Mouse (Mus musculus) thymus, adult 2 months (tissue): ENCODE measurements at regions not wholly inside any gene's neighbourhood (a gene's known extent, or its start where the extent isn't known, plus 50 kb on each side); places are given as distances from the start of the nearest gene placed in this dataset.

ENCODE experiments used
- DNase-seq: peaks from one replicate; pipeline ENCODE4 v3.0.0; 2021
- H3K27ac ChIP-seq: fragments of 200-500 bp; 2 replicates; pipeline ENCODE4 v1.5.1; 2012; ENCODE audit warnings: low read length, control low read depth; ENCODE audit not compliant: control insufficient read depth, insufficient read depth
- H3K27me3 ChIP-seq: fragments of 200-500 bp; 2 replicates; pipeline ENCODE4 v1.6.1; 2012; ENCODE audit warnings: mild to moderate bottlenecking, low read length, moderate library complexity, mixed read lengths; ENCODE audit not compliant: control insufficient read depth, insufficient read depth
- H3K36me3 ChIP-seq: fragments of 200-500 bp; 2 replicates; pipeline ENCODE4 v1.6.1; 2012; ENCODE audit warnings: mild to moderate bottlenecking, low read length, moderate library complexity; ENCODE audit not compliant: control insufficient read depth, insufficient read depth
- H3K4me1 ChIP-seq: fragments of 200-500 bp; replicated peaks from 2 replicates; pipeline ENCODE4 v1.6.1; 2012; ENCODE audit warnings: low read length; ENCODE audit not compliant: control insufficient read depth, insufficient read depth
- H3K4me3 ChIP-seq: fragments of 200-500 bp; 2 replicates; pipeline ENCODE4 v1.5.1; 2012; ENCODE audit warnings: mild to moderate bottlenecking, low read length, control low read depth, moderate library complexity; ENCODE audit not compliant: control insufficient read depth, insufficient read depth
- CTCF ChIP-seq: fragments of 200-500 bp; IDR thresholded peaks from 2 replicates; pipeline ENCODE4 v1.5.1; 2012; ENCODE audit warnings: mild to moderate bottlenecking, control low read depth, low read length, moderate library complexity, borderline replicate concordance; ENCODE audit not compliant: control insufficient read depth, poor library complexity, insufficient read depth; ENCODE audit errors: extremely low read depth
- POLR2A ChIP-seq: fragments of 200-500 bp; IDR thresholded peaks from 2 replicates; pipeline ENCODE4 v1.6.1; 2012; ENCODE audit warnings: mild to moderate bottlenecking, low read length, control low read depth, moderate library complexity; ENCODE audit not compliant: control insufficient read depth, poor library complexity, insufficient read depth; ENCODE audit errors: extremely low read depth
- WGBS: fragments of 180-500 bp; shearing (Covaris S2); methylation state at CpG from one replicate; pipeline ENCODE4 v1.1.7; 2018; 5-methylcytosine and 5-hydroxymethylcytosine counted together

GRCm38 (mm10) chr3:41444243-41444753 is 111.2 kb upstream of the Jade1 start:
- no peak for TF ChIP-seq CTCF
- no peak for TF ChIP-seq POLR2A
- no peaks in the 10 kb centered on the region for H3K4me1 ChIP-seq
- no peak overlapping the region for H3K27ac ChIP-seq
- 87% methylated on average over 9 of the region's 9 CpGs for WGBS
- H3K36me3 ChIP-seq = no peaks in the 10 kb centered on the region
- no peaks in the 10 kb centered on the region for H3K27me3 ChIP-seq
- no peak for DNase-seq
- no peak overlapping the region for H3K4me3 ChIP-seq

- WGBS = 94% methylated on average over 8 of the region's 8 CpGs
- no peaks in the 10 kb centered on the region for H3K36me3 ChIP-seq
- H3K4me1 ChIP-seq = no peaks in the 10 kb centered on the region
- no peak overlapping the region for H3K27ac ChIP-seq
- TF ChIP-seq POLR2A (no peak), CTCF (no peak)
- no peak for DNase-seq
- H3K27me3 ChIP-seq = no peaks in the 10 kb centered on the region
- H3K4me3 ChIP-seq = no peak overlapping the region
These were observed 119.3 kb upstream of the Jade1 start for GRCm38 (mm10) chr3:41436238-41436637.

- H3K4me1 ChIP-seq = no peaks in the 10 kb centered on the region
- TF ChIP-seq CTCF (no peak), POLR2A (no peak)
- H3K4me3 ChIP-seq = no peak overlapping the region
- H3K27me3 ChIP-seq = no peaks in the 10 kb centered on the region
- DNase-seq = no peak
- no peak overlapping the region for H3K27ac ChIP-seq
- 91% methylated on average over 3 of the region's 3 CpGs for WGBS
- no peaks in the 10 kb centered on the region for H3K36me3 ChIP-seq
These were observed 122.4 kb upstream of the Jade1 start for GRCm38 (mm10) chr3:41433106-41433505.

GRCm38 (mm10) chr3:41432376-41432775 is 123.2 kb upstream of the Jade1 start:
- H3K4me3 ChIP-seq = no peak overlapping the region
- no peak for DNase-seq
- H3K27ac ChIP-seq = no peak overlapping the region
- no peak for TF ChIP-seq POLR2A
- TF ChIP-seq CTCF = no peak
- H3K36me3 ChIP-seq = no peaks in the 10 kb centered on the region
- H3K4me1 ChIP-seq = no peaks in the 10 kb centered on the region
- no peaks in the 10 kb centered on the region for H3K27me3 ChIP-seq
- WGBS = 92% methylated on average over 5 of the region's 5 CpGs

GRCm38 (mm10) chr3:41430191-41430590 is 125.3 kb upstream of the Jade1 start:
- no peak for DNase-seq
- H3K36me3 ChIP-seq = no peaks in the 10 kb centered on the region
- no peaks in the 10 kb centered on the region for H3K27me3 ChIP-seq
- no peak overlapping the region for H3K27ac ChIP-seq
- H3K4me3 ChIP-seq = no peak overlapping the region
- 87% methylated on average over 3 of the region's 3 CpGs for WGBS
- TF ChIP-seq POLR2A = no peak
- TF ChIP-seq CTCF = no peak
- no peaks in the 10 kb centered on the region for H3K4me1 ChIP-seq

GRCm38 (mm10) chr3:41426946-41427345 is 128.6 kb upstream of the Jade1 start:
- Histone ChIP-seq H3K27ac (no peak overlapping the region), H3K4me1 (no peaks in the 10 kb centered on the region), H3K4me3 (no peak overlapping the region), H3K27me3 (no peaks in the 10 kb centered on the region), H3K36me3 (no peaks in the 10 kb centered on the region)
- TF ChIP-seq POLR2A (no peak), CTCF (no peak)
- no peak for DNase-seq
- 94% methylated on average over 3 of the region's 3 CpGs for WGBS

- H3K27me3 ChIP-seq = no peaks in the 10 kb centered on the region
- DNase-seq = no peak
- TF ChIP-seq CTCF (no peak), POLR2A (no peak)
- H3K4me3 ChIP-seq = no peak overlapping the region
- no peak overlapping the region for H3K27ac ChIP-seq
- H3K4me1 ChIP-seq = no peaks in the 10 kb centered on the region
- 92% methylated on average over 8 of the region's 8 CpGs for WGBS
- no peaks in the 10 kb centered on the region for H3K36me3 ChIP-seq
These were observed 129.7 kb upstream of the Jade1 start for GRCm38 (mm10) chr3:41425863-41426262.
